ENCODE assay signal across 19 mouse cellular contexts in genomic region chr15:101137455-101137854, GRCm38 (mm10). TPM values are rescaled to one million over a fixed set of nuclear protein-coding genes. Genes with fewer than 3 reads are reported as not detected.
"Had no signal": no experiment of that assay in that cellular context is flagged by ENCODE, and none has a peak within 500 bp of the region (broad histone marks: within the 10 kb centered on the region; RNA-seq: fewer than 3 reads in every experiment).

No protein-coding gene starts in this region.

- H3K4me2 ChIP-seq: limb, embryonic 15.5 days; liver, embryonic 12.5 days had no signal

- ATAC-seq: liver, embryonic 12.5 days had no signal

- DNase-seq: kidney, adult 11 months; kidney, adult 9 months; kidney, postnatal 36 days; layer of hippocampus, adult 9-11 months; layer of hippocampus, postnatal 36 days; midbrain, embryonic 14.5 days; right cerebral cortex, postnatal 4 days; spleen, adult 18-20 months; thymus, postnatal 36 days had no signal

- H3K9me3 ChIP-seq: limb, embryonic 15.5 days; liver, embryonic 12.5 days had no signal

- H3K27ac ChIP-seq: kidney, postnatal 0 days; limb, embryonic 15.5 days; liver, embryonic 12.5 days had no signal

- H3K36me3 ChIP-seq: limb, embryonic 15.5 days; liver, embryonic 12.5 days had no signal

- H3K9ac ChIP-seq: limb, embryonic 15.5 days; liver, embryonic 12.5 days had no signal

- H3K4me3 ChIP-seq: limb, embryonic 15.5 days; liver, embryonic 12.5 days; myocyte had no signal

- H3K27me3 ChIP-seq: limb, embryonic 15.5 days had no signal

RNA-seq across cellular contexts. Expression of gene Ankrd33, which starts 21.9 kb away (rescaled TPM):
- polyA plus RNA-seq: intestine, embryonic 14.5 days; kidney, postnatal 0 days; limb, embryonic 11.5 days; limb, embryonic 15.5 days; liver, embryonic 12.5 days; liver, embryonic 16.5 days; midbrain, embryonic 14.5 days; myocyte; neural tube, embryonic 11.5 days; stomach, embryonic 14.5 days; thymus, postnatal 0 days had no signal
